In the genomic region with DNA sequence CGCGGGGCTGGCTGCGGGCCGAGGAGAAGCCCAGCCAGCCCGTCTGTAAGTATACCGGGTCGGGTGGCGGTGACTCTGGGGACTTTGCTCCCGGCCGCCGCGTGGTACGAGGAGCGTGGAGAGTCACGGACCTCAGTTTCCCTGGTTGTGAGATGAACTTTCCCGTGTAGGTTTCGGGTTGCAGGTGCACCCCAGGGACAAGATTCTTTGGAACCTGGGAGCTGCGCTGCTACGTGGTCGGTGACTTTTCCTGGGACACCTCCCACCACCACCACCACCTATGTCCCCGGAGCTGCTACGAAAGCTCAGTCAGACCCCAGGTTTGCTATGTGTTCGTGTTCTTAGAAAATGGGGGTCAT, we compare ENCODE assay signal across 8 mouse cellular contexts. TPM values are rescaled to one million over a fixed set of nuclear protein-coding genes. Genes with fewer than 3 reads are reported as not detected.
DNase-seq lines count a peak whose midpoint lies in the region; ATAC-seq lines count a peak whose summit lies in the region.

No protein-coding gene starts in this region.

- peak overlapping the region; percentile 64 for H3K4me2 ChIP-seq in forebrain, embryonic 11.5 days (ENCODE audit: low read depth, low read length, severe bottlenecking)
- H3K4me2 ChIP-seq in liver, embryonic 13.5 days = peak overlapping the region; percentile 81

- peak overlapping the region; percentile 92 for H3K4me3 ChIP-seq in heart, embryonic 10.5 days
- peak overlapping the region; percentile 72 for H3K4me3 ChIP-seq in forebrain, embryonic 11.5 days (ENCODE audit: low read depth, low read length)
- H3K4me3 ChIP-seq in liver, embryonic 13.5 days (replicated peaks) = peak overlapping the region; percentile 84

- H3K27me3 ChIP-seq in heart, embryonic 10.5 days (ENCODE audit: insufficient read depth, poor library complexity, severe bottlenecking) = no peaks in the 10 kb centered on the region
- H3K27me3 ChIP-seq in forebrain, embryonic 11.5 days (ENCODE audit: control insufficient read depth, insufficient read depth, low read length) = no peaks in the 10 kb centered on the region
- no peaks in the 10 kb centered on the region for H3K27me3 ChIP-seq in liver, embryonic 13.5 days

- ATAC-seq in forebrain, embryonic 11.5 days (replicated peaks; ENCODE audit: low FRiP score) = no peak
- ATAC-seq in liver, embryonic 13.5 days (ENCODE audit: low read depth) = no peak

- WGBS in heart, embryonic 10.5 days = under 1% methylated on average over 23 of the region's 23 CpGs
- WGBS in forebrain, embryonic 11.5 days = under 1% methylated on average over 23 of the region's 23 CpGs
- under 1% methylated on average over 20 of the region's 23 CpGs for WGBS in liver, embryonic 13.5 days (ENCODE audit: insufficient replicate concordance)

- no peak for DNase-seq in heart, embryonic 10.5 days (ENCODE audit: low spot score)
- no peak for DNase-seq in heart, adult 8-10 months (ENCODE audit: low spot score)
- DNase-seq in 3T3-L1 (ENCODE audit: low read depth, low spot score) = peak; percentile 32
- DNase-seq in forebrain, embryonic 11.5 days (ENCODE audit: low spot score) = no peak
- DNase-seq in liver, embryonic 13.5 days = no peak
- no peak for DNase-seq in adrenal gland, postnatal 10 days
- no peak for DNase-seq in cerebellum, adult 8-10 months
- no peak for DNase-seq in kidney, adult 9 months

- H3K27ac ChIP-seq in heart, embryonic 10.5 days = peak overlapping the region; percentile 94
- peak overlapping the region; percentile 14; the same call in 1 of the 2 replicates for H3K27ac ChIP-seq in forebrain, embryonic 11.5 days (ENCODE audit: low read depth, low read length)
- H3K27ac ChIP-seq in liver, embryonic 13.5 days = peak overlapping the region; percentile 76

- H3K9me3 ChIP-seq in heart, embryonic 10.5 days = no peaks in the 10 kb centered on the region
- no peaks in the 10 kb centered on the region for H3K9me3 ChIP-seq in forebrain, embryonic 11.5 days (ENCODE audit: control insufficient read depth, low read length)
- H3K9me3 ChIP-seq in liver, embryonic 13.5 days (replicated peaks) = no peaks in the 10 kb centered on the region

- peaks cover 25% of the 10 kb centered on the region for H3K36me3 ChIP-seq in heart, embryonic 10.5 days
- H3K36me3 ChIP-seq in forebrain, embryonic 11.5 days (ENCODE audit: control insufficient read depth, insufficient read depth, low read length) = no peaks in the 10 kb centered on the region; the same call in 1 of the 2 replicates
- peaks cover 24% of the 10 kb centered on the region for H3K36me3 ChIP-seq in liver, embryonic 13.5 days

- peaks cover 15% of the 10 kb centered on the region for H3K4me1 ChIP-seq in heart, embryonic 10.5 days
- peaks cover 7% of the 10 kb centered on the region; the same call in 1 of the 2 replicates for H3K4me1 ChIP-seq in forebrain, embryonic 11.5 days (replicated peaks; ENCODE audit: control insufficient read depth, insufficient read depth, low read length)
- peaks cover 40% of the 10 kb centered on the region for H3K4me1 ChIP-seq in liver, embryonic 13.5 days (replicated peaks)

- H3K9ac ChIP-seq in forebrain, embryonic 11.5 days (ENCODE audit: low read length) = peak overlapping the region; percentile 76
- peak overlapping the region; percentile 90 for H3K9ac ChIP-seq in liver, embryonic 13.5 days

RNA-seq across cellular contexts. Expression of a gene that starts 0.3 kb away (rescaled TPM):
- polyA plus RNA-seq in heart, embryonic 10.5 days (2016; fragmentation: Nextera tagmentation; extraction: Ambion mirVana) = 25.1 and 25.4 TPM in 2 replicates
- total RNA-seq in heart, adult 8-10 months (2022) = 10 to 100 TPM in 3 of 4 experiments, 1 to 10 TPM in 1; 9.6 to 14.0 (median 10.7) TPM
- polyA plus RNA-seq in forebrain, embryonic 11.5 days (2014; fragmentation: Nextera tagmentation; extraction: Ambion mirVana) = 24.5 and 25.8 TPM in 2 replicates
- 13.1 and 13.6 TPM in 2 replicates for polyA plus RNA-seq in liver, embryonic 13.5 days (2015; fragmentation: Nextera tagmentation; extraction: Ambion mirVana)
- total RNA-seq in adrenal gland, postnatal 10 days (2021) = 10 to 100 TPM; 23.2 to 23.5 TPM

RNA-seq across cellular contexts. Expression of a gene that starts 18.3 kb away (rescaled TPM):
- 39.2 and 45.3 TPM in 2 replicates for polyA plus RNA-seq in heart, embryonic 10.5 days (2016; fragmentation: Nextera tagmentation; extraction: Ambion mirVana)
- total RNA-seq in heart, adult 8-10 months (2022) = 10 to 100 TPM; 39.8 to 47.6 (median 44.6) TPM
- polyA plus RNA-seq in forebrain, embryonic 11.5 days (2014; fragmentation: Nextera tagmentation; extraction: Ambion mirVana) = 43.8 and 46.8 TPM in 2 replicates
- polyA plus RNA-seq in liver, embryonic 13.5 days (2015; fragmentation: Nextera tagmentation; extraction: Ambion mirVana) = 34.5 and 41.1 TPM in 2 replicates
- 10 to 100 TPM; 41.9 to 43.3 TPM for total RNA-seq in adrenal gland, postnatal 10 days (2021)

RNA-seq across cellular contexts. Expression of a gene that starts 37.3 kb away (rescaled TPM):
- polyA plus RNA-seq in heart, embryonic 10.5 days (2016; fragmentation: Nextera tagmentation; extraction: Ambion mirVana) = 30.6 and 44.4 TPM in 2 replicates
- 10 to 100 TPM; 40.4 to 48.7 (median 43.6) TPM for total RNA-seq in heart, adult 8-10 months (2022)
- polyA plus RNA-seq in forebrain, embryonic 11.5 days (2014; fragmentation: Nextera tagmentation; extraction: Ambion mirVana) = 76.3 and 83.6 TPM in 2 replicates
- 21.4 and 23.8 TPM in 2 replicates for polyA plus RNA-seq in liver, embryonic 13.5 days (2015; fragmentation: Nextera tagmentation; extraction: Ambion mirVana)
- 10 to 100 TPM; 60.4 to 70.1 TPM for total RNA-seq in adrenal gland, postnatal 10 days (2021)

Comparison
In these comparisons a context has a peak if more than half of its experiments do, and no peak if none do; other contexts are left out.
1. H3K27ac ChIP-seq: peak in every context shown above with its lines; median percentile 94 in heart, embryonic 10.5 days; 76 in liver, embryonic 13.5 days; 14 in forebrain, embryonic 11.5 days.